Mouse (Mus musculus) heart, postnatal 36 days (tissue): Measurements from ENCODE around the gene Agap1. TPM values are rescaled to one million over a fixed set of nuclear protein-coding genes. Genes with fewer than 3 reads are reported as not detected.

ENCODE experiments used
- DNase-seq, 2 experiments: peaks; one replicate each; pipeline ENCODE4 v3.0.0; 2021 to 2022
- intact Hi-C: fragments of 180-260 bp; cut with DNase I; formaldehyde crosslinking; loops from one replicate; pipeline ENCODE4 v1.15.1; 2025
- total RNA-seq, 2 experiments: library from RNA; stranded (reverse); gene quantifications; 2 replicates each; pipeline ENCODE4 v1.2.3; 2021

Gene Agap1
- total RNA-seq, 2 experiments from 2014 or later: 60.8 to 67.6 TPM

DNA sequence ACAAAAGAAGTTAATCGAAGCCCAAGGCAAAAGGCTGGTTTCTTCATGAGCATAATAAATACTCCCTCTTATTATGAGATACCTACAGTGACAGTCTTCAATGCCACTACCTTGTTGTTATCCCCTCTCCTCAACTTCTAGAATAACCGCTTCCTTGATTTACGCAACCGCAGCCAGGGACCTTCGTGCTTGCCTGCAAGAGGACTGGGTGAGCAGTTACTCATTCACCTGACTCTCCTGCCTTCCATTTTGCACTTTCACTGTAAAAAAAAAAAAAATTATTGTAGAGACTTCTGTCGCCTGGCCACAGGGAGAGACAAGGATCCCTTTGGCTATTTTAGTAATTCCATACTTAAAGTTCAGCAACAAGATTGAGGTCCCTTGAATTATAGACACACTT lies 478.4 kb downstream of the Agap1 start:
- intact Hi-C loops: no loop called here
- DNase-seq: no peak

DNA sequence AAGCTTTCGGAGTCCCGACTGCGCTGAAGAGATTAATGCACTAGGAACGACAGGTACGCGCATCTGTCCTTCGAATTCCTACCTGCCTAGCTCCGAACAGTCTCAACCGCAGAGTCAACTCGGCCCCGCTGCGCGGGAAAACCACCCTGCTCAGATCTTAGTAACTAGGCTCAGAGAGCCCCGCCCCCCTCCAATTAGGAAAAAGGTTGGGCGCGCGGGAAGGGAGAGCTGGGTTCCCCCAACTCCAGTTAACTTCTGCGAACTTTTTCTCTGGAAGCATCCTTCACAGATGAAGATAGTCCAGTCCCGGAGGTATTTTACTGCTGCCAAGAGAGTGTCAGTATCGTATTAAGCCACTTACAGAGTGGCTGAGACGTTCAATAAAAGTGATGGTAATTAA lies 479.2 kb downstream of the Agap1 start:
- peak in 1 of 2 experiments; percentile 24 for DNase-seq
- intact Hi-C loops: no loop called here

DNA sequence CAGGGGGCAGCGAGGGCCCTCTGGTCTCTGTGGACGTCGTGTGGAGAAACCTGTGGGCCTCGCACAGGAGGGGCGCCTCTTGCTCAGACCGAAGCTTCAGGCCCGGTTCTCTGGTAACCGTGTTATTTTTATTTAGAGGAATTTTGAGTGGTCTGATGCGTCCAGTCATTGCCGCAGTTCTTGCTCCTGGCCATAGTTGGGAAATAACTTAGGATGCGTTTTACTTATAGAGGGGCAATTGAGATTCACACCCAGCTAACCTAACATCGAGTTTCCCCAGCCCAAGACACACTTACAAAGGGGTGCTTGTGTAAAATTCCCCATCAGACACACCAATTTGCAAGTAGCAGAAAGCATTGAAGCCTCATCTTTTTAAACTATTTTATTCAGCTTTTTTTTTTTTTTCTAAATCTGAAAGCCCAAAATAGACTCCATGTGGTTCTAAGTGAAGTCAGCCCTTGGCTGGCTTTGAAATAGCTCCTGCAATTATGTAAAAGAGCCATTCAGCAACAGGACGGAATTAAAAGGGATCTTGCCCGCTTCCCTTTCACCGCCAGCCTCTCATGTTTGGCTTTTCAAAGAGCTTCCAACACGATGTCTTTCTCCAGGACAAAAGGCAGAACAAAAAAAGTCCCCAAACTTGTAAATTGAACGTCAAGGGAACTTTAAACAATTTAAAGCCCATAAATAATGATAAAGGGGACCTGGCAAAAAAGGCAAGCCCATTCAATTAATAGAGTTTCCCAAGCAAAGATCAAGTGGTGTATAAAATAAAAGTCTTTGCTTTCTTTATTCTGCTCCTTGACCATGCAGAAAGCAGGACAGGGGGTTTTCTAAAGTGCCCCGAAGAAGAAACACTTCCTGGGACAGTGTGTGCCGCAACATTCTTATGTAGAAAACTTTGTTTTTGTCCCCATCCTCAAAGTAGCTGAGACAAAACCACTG lies 480.0 kb downstream of the Agap1 start:
- DNase-seq: no peak
- intact Hi-C loops: no loop called here

GRCm38 (mm10) chr1:89935493-89936348 lies 481.1 kb downstream of the Agap1 start:
- intact Hi-C loops: no loop called here
- no peak for DNase-seq

DNA sequence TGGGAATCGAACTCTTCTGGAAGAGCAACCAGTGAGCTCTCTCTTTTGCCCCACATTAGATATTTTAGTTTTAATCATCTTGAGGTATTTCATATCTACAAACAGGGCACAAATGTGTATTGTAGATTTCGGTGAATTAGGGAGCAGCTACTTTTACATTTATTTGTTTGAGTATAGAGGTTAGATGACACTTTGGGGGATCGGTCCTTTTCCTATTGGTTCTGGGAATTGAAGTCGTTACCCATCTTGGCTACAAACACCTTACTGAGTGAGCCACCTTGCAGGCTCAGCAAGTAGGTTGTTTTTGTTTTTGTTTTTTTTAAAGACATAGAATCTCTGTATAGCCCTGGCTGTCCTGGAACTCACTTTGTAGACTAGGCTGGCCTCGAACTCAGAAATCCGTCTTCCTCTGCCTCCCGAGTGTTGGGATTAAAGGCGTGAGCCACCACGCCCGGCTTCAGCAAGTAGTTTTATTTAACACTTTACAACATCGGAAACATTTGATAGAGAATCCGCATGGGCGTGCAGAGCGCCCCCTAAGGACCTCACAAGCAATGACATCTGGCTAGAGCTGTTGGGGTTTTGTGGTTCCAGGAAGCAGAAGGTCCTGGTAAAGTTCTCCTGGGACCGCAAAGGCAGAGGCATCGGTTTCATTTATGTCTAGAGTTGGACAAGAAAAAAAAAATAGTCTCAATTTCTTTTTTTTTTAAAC lies 484.4 kb downstream of the Agap1 start:
- no peak for DNase-seq
- intact Hi-C loops: no loop called here

DNA sequence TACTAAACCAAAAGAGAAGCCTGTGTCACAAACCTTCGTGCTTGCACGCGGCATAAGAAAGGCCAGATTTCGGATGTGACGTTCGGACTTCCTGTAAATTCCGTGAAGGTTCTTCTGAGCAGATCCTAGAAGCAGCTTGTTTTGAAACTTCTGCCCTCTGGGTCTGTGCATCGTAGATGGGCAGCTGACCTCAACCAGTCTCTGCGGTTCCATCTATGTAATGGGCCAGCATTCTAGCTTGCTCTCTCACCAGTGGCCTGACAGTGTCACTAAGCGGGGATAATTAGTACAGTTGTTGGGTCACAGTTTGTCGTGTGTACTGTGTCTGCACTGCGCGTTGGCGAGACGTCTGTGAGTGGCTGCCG lies 485.0 kb downstream of the Agap1 start:
- intact Hi-C loops: no loop called here
- DNase-seq: no peak

GRCm38 (mm10) chr1:89939981-89940726 lies 485.5 kb downstream of the Agap1 start:
- intact Hi-C loops: loop anchor here (10.0 kb wide), 2 partner anchors 415 to 705 kb away; no protein-coding TSS in a partner anchor
- DNase-seq: peak; percentile 68 to 77

GRCm38 (mm10) chr1:89940961-89941524 lies 486.4 kb downstream of the Agap1 start:
- no peak for DNase-seq
- intact Hi-C loops: loop anchor here (10.0 kb wide), 2 partner anchors 416 to 706 kb away; no protein-coding TSS in a partner anchor

DNA sequence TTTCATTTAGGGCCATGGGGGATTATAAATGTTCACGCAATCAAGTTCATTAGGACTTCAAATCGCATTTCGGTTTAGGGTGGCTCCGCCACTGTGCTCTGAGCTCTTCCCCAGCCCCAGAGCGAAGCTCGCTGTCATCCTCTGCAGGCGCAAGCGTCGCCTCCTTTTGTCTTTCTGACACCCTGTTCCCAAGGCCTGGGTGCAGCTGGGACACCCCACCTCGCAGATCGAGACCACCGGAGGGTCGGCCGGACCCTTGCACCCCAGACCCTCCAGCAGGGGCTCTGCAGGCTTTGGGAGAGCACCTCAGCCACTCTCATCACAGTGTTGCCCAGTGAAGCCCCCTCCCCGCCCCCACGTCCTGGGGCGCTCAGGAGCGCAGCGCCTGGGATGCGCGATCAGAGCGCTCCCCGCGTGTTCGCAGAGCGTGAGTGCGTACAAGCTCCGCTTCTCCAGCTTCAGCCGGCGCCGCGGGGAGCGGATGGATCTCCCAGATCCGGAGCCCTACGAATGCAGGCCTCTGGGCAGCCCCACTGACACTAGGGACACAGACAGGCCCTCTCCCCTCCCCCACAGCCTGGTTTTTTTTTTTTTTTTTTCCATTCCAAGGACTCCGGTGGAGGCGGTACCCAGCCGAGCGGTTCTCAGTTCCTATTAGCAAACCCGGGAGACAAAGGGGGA lies 487.2 kb downstream of the Agap1 start:
- intact Hi-C loops: loop anchor here (10.0 kb wide), 2 partner anchors 417 to 707 kb away; no protein-coding TSS in a partner anchor
- DNase-seq: peak in 1 of 2 experiments; percentile 27

- intact Hi-C loops: loop anchor here (10.0 kb wide), 2 partner anchors 418 to 708 kb away; no protein-coding TSS in a partner anchor
- DNase-seq: no peak
These were observed 487.9 kb downstream of the Agap1 start for GRCm38 (mm10) chr1:89942395-89942976.

- peak; percentile 80 to 87 for DNase-seq
- intact Hi-C loops: loop anchor here (1.0 to 10.0 kb wide), 6 partner anchors 84 to 708 kb away; no protein-coding TSS in a partner anchor
These were observed 488.6 kb downstream of the Agap1 start for GRCm38 (mm10) chr1:89943202-89943601.
